Mouse (Mus musculus) testis, adult 2 months (tissue): ENCODE results near the gene Vdr. TPM values are rescaled to one million over a fixed set of nuclear protein-coding genes. Genes with fewer than 3 reads are reported as not detected.

Experiments
- H3K27ac ChIP-seq: fragments of 200-500 bp; 2 replicates; pipeline ENCODE4 v1.5.1; 2012; ENCODE audit warnings: low read depth, low read length; ENCODE audit not compliant: control insufficient read depth, insufficient read depth
- H3K27me3 ChIP-seq: fragments of 200-500 bp; 2 replicates; pipeline ENCODE4 v1.6.1; 2012; ENCODE audit warnings: mild to moderate bottlenecking, low read length, moderate library complexity; ENCODE audit not compliant: control insufficient read depth, insufficient read depth
- H3K36me3 ChIP-seq: fragments of 200-500 bp; 2 replicates; pipeline ENCODE4 v1.6.1; 2012; ENCODE audit warnings: mild to moderate bottlenecking, low read length; ENCODE audit not compliant: control insufficient read depth, insufficient read depth
- H3K4me1 ChIP-seq: fragments of 200-500 bp; 2 replicates; pipeline ENCODE4 v1.6.1; 2012; ENCODE audit warnings: low read length; ENCODE audit not compliant: control insufficient read depth, insufficient read depth
- H3K4me3 ChIP-seq: fragments of 200-500 bp; 2 replicates; pipeline ENCODE4 v1.5.1; 2012; ENCODE audit warnings: low read depth, mild to moderate bottlenecking, low read length, moderate library complexity, mixed read lengths; ENCODE audit not compliant: control insufficient read depth
- CTCF ChIP-seq: fragments of 200-500 bp; IDR thresholded peaks from 2 replicates; pipeline ENCODE4 v1.5.1; 2012; ENCODE audit warnings: low read depth, mild to moderate bottlenecking, inconsistent platforms, low read length, moderate library complexity; ENCODE audit not compliant: control insufficient read depth, insufficient read depth, insufficient replicate concordance
- POLR2A ChIP-seq: fragments of 200-500 bp; IDR thresholded peaks from 2 replicates; pipeline ENCODE4 v1.6.1; 2012; ENCODE audit warnings: low read depth, mild to moderate bottlenecking, inconsistent platforms, low read length, moderate library complexity; ENCODE audit not compliant: control insufficient read depth
- polyA plus RNA-seq: library from polyadenylated mRNA; depleted of rRNA; stranded (reverse); fragments of >200 nt; gene quantifications from 2 replicates; pipeline ENCODE4 v1.2.3, GENCODE M21; 2012

The Vdr gene
- polyA plus RNA-seq, 1 experiment: 5.7 TPM

DNA sequence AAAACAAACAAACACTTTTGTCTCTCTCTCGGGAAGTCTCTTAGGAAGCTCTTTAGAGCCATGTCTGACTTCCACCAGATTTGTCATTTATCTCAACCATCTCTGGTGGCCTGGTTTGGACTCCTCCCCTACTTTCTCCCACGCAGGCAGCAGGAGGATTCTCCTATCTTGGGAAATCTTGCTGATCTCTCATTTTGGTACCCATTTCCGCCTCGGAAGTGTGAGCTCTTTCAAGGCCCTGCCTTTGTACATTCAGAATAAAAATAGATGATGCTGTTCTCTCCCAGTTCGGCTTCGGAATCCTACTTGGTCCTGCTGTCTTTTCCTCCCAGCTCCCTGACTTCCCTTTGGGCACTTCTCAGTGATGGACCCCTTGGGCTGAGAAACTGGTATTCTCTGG lies 55.9 kb downstream of the Vdr start:
- H3K4me3 ChIP-seq: no peak overlapping the region
- TF ChIP-seq POLR2A (no peak), CTCF (no peak)
- H3K4me1 ChIP-seq: peaks cover 3% of the 10 kb centered on the region
- H3K27me3 ChIP-seq: no peaks in the 10 kb centered on the region
- H3K36me3 ChIP-seq: no peaks in the 10 kb centered on the region
- H3K27ac ChIP-seq: no peak overlapping the region

DNA sequence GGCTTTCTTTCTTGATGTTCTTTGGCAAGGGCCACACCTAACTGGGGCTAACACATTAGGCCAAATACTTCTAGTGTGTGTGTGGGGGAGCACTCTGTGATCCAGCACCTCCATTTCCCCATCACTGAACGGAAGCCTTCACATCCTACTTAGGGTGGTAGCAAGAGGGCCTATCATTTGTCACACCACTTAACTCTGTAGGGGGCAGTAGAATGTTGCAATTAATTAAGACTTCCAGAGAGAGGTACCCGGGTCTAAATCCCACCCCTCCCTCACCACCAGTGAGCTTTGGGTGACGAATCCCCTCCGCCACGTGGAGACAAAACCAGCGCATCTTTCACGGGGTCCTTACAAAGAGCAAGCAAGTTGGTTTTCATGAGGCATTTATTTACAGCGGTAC lies 56.4 kb downstream of the Vdr start:
- Histone ChIP-seq H3K27me3 (no peaks in the 10 kb centered on the region), H3K4me1 (peaks cover 8% of the 10 kb centered on the region), H3K4me3 (no peak overlapping the region), H3K27ac (no peak overlapping the region), H3K36me3 (no peaks in the 10 kb centered on the region)
- TF ChIP-seq CTCF (no peak), POLR2A (no peak)

DNA sequence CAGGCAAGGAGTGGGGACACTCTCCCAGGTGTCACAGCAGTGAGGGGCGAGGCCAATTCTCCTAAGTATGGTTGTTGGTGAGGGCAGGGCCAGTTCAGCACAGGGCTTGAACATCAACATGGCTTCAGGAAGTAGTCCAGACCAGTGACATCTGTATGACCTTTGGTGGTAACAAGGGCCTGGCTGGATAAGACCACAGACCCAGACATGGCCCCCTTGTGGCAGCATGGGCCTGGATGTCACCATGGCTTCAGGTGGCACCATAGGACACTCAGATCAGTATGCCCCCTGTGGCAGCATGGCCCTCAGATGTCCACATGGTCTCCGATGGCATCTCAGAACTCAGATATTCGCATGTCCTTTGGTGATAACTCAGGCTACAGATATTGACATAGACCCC lies 58.1 kb downstream of the Vdr start:
- no peaks in the 10 kb centered on the region for H3K36me3 ChIP-seq
- peaks cover 8% of the 10 kb centered on the region for H3K4me1 ChIP-seq
- no peak overlapping the region for H3K4me3 ChIP-seq
- no peak overlapping the region for H3K27ac ChIP-seq
- H3K27me3 ChIP-seq: no peaks in the 10 kb centered on the region
- TF ChIP-seq CTCF (no peak), POLR2A (no peak)

- H3K4me1 ChIP-seq: peaks cover 8% of the 10 kb centered on the region
- no peaks in the 10 kb centered on the region for H3K36me3 ChIP-seq
- no peak overlapping the region for H3K4me3 ChIP-seq
- no peaks in the 10 kb centered on the region for H3K27me3 ChIP-seq
- TF ChIP-seq CTCF: no peak
- no peak for TF ChIP-seq POLR2A
- no peak overlapping the region for H3K27ac ChIP-seq
These were observed 59.4 kb downstream of the Vdr start for GRCm38 (mm10) chr15:97851011-97851410.

DNA sequence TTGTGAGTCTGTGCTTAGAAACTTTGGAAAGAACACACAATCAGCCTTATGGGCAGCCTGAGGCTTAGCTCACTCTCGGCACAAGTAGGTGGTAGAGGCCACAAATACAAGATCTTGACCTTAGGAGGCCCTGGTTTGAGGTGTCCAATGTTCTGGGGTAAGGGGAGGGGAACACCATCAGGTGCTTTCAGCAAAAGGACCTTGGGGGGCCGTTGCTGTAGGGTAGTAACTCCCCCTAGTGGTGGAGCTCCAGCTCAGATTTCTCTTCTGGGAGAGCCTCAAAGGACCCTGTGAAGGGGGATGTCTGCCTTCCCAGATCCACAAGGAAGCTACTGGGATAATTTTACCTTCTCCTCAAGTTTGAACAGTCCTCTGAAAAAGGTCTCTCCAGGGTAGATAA lies 60.0 kb downstream of the Vdr start:
- Histone ChIP-seq H3K36me3 (no peaks in the 10 kb centered on the region), H3K4me1 (peaks cover 8% of the 10 kb centered on the region), H3K27ac (no peak overlapping the region), H3K4me3 (peak overlapping the region; percentile 51), H3K27me3 (no peaks in the 10 kb centered on the region)
- TF ChIP-seq CTCF: peak; percentile 27; the same call in 1 of the 2 replicates
- no peak for TF ChIP-seq POLR2A

- H3K27ac ChIP-seq: peak overlapping the region; percentile 68
- H3K4me1 ChIP-seq: peaks cover 8% of the 10 kb centered on the region
- no peaks in the 10 kb centered on the region for H3K36me3 ChIP-seq
- no peaks in the 10 kb centered on the region for H3K27me3 ChIP-seq
- peak overlapping the region; percentile 74 for H3K4me3 ChIP-seq
- TF ChIP-seq POLR2A: no peak
- peak; percentile 57; the same call in 1 of the 2 replicates for TF ChIP-seq CTCF
These were observed 61.1 kb downstream of the Vdr start for GRCm38 (mm10) chr15:97849116-97849911.

DNA sequence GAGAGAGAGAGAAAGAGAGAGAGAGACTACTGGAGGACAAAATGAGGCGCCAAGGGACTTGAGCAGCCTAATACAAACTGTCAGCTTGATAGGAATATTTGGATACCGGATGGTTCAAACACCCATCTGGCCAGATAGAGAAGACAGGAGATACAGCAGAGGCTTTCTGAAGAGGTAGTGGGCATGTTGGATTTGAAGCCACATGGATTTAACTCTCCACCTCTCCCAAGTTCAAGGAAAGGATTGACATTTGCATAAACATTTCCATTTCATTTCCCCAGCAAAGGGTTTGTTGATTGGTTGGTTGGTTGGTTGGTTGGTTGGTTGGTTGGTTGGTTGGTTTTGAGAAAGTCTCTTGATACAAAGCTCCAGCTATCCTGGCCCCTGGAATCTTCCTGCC lies 62.6 kb downstream of the Vdr start:
- H3K4me3 ChIP-seq: no peak overlapping the region
- TF ChIP-seq POLR2A (no peak), CTCF (no peak)
- H3K36me3 ChIP-seq: no peaks in the 10 kb centered on the region
- H3K27ac ChIP-seq: no peak overlapping the region
- H3K27me3 ChIP-seq: no peaks in the 10 kb centered on the region
- H3K4me1 ChIP-seq: peaks cover 8% of the 10 kb centered on the region

DNA sequence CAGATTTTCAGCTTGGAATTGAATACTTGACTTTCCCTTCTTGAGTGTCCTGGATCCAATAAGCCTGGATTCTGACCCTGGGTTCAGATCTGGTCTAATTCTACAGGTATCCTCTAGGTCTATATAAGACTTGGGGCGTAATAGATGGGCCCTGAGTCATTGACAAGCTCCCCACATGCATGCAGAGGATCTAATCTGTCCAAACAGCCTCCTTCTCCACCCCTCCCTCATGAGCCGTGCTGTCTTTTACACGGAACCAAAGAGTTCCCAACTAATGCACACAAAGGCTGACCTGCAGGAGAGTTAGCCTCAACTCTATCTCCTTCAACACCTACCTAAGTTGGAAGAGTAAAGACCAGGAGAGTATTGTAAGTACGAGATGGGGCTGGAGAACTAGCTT lies 63.1 kb downstream of the Vdr start:
- Histone ChIP-seq H3K27ac (no peak overlapping the region), H3K4me1 (peaks cover 8% of the 10 kb centered on the region), H3K36me3 (no peaks in the 10 kb centered on the region), H3K27me3 (no peaks in the 10 kb centered on the region), H3K4me3 (no peak overlapping the region)
- TF ChIP-seq CTCF: no peak
- TF ChIP-seq POLR2A: no peak
